Mouse (Mus musculus): ENCODE results near the gene Abcg5.

Gene Abcg5

GRCm38 (mm10) chr17:84685286-84685685 is 2.5 kb upstream of the Abcg5 start:
- no peak for DNase-seq (ENCODE audit: low spot score)

- DNase-seq (ENCODE audit: low spot score) = no peak
Measured at GRCm38 (mm10) chr17:84684284-84684683, 1.5 kb upstream of the Abcg5 start.

GRCm38 (mm10) chr17:84681670-84682069 is 1.1 kb downstream of the Abcg5 start:
- no peak for DNase-seq (ENCODE audit: low spot score)

- DNase-seq (ENCODE audit: low spot score) = no peak
Measured at GRCm38 (mm10) chr17:84677595-84677994, 5.2 kb downstream of the Abcg5 start.

- peak; percentile 25 for DNase-seq (ENCODE audit: low spot score)
Measured at GRCm38 (mm10) chr17:84675951-84676366, 6.9 kb downstream of the Abcg5 start, which contains the start of gene Abcg8. Abcg8 (plus strand) TSS chr17:84676302.

GRCm38 (mm10) chr17:84675204-84675603 is 7.6 kb downstream of the Abcg5 start:
- no peak for DNase-seq (ENCODE audit: low spot score)

GRCm38 (mm10) chr17:84674048-84674447 is 8.8 kb downstream of the Abcg5 start:
- DNase-seq (ENCODE audit: low spot score) = no peak

- DNase-seq (ENCODE audit: low spot score) = no peak
Measured at GRCm38 (mm10) chr17:84672376-84673369, 10.1 kb downstream of the Abcg5 start.

- no peak for DNase-seq (ENCODE audit: low spot score)
Measured at GRCm38 (mm10) chr17:84667848-84668247, 15.0 kb downstream of the Abcg5 start.

GRCm38 (mm10) chr17:84665691-84666090 is 17.1 kb downstream of the Abcg5 start:
- DNase-seq (ENCODE audit: low spot score) = no peak

- DNase-seq (ENCODE audit: low spot score) = no peak
Measured at GRCm38 (mm10) chr17:84665053-84665452, 17.8 kb downstream of the Abcg5 start.

GRCm38 (mm10) chr17:84658951-84659350 is 23.9 kb downstream of the Abcg5 start:
- no peak for DNase-seq (ENCODE audit: low spot score)

- DNase-seq (ENCODE audit: low spot score) = no peak
Measured at GRCm38 (mm10) chr17:84658195-84658594, 24.6 kb downstream of the Abcg5 start.

GRCm38 (mm10) chr17:84657782-84658181 is 25.0 kb downstream of the Abcg5 start:
- DNase-seq (ENCODE audit: low spot score) = no peak

GRCm38 (mm10) chr17:84657422-84657732 is 25.4 kb downstream of the Abcg5 start:
- DNase-seq (ENCODE audit: low spot score) = no peak

GRCm38 (mm10) chr17:84656653-84657421 is 26.0 kb downstream of the Abcg5 start:
- DNase-seq (ENCODE audit: low spot score) = no peak

- no peak for DNase-seq (ENCODE audit: low spot score)
Measured at GRCm38 (mm10) chr17:84656205-84656604, 26.6 kb downstream of the Abcg5 start.

- no peak for DNase-seq (ENCODE audit: low spot score)
Measured at GRCm38 (mm10) chr17:84653544-84653943, 29.3 kb downstream of the Abcg5 start.

- DNase-seq (ENCODE audit: low spot score) = no peak
Measured at GRCm38 (mm10) chr17:84650302-84651017, 32.4 kb downstream of the Abcg5 start.

GRCm38 (mm10) chr17:84647630-84648029 is 35.2 kb downstream of the Abcg5 start:
- no peak for DNase-seq (ENCODE audit: low spot score)

GRCm38 (mm10) chr17:84646477-84646876 is 36.3 kb downstream of the Abcg5 start:
- no peak for DNase-seq (ENCODE audit: low spot score)

GRCm38 (mm10) chr17:84645894-84646293 is 36.9 kb downstream of the Abcg5 start:
- no peak for DNase-seq (ENCODE audit: low spot score)
